Mouse (Mus musculus): ENCODE results near the gene Dbnl.

DNA sequence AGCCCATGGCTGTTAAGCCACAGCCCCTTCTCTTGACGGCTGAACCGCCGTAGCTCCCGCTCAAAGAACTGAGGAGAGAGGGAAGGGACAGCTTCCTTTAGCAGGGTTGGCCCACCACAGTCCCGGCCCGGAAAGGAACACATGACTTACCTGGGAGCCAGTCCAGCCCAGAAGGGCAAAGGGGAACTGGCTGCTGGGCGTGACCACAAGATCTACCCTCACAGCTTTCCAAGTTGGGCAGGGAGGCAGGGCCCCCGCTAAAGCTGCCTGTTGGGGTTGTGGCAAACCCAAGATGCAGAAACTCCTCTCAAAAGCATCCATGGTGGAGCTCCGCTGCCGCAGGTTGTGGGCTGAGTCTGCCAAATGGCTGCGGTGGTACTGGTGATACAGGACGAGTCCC is 41.0 kb downstream of the Dbnl start:
- no peak for TF ChIP-seq POLR2A (IDR thresholded peaks at IDR 0.05; ENCODE audit: insufficient read length, low read depth)
- no peak for TF ChIP-seq MYOG (IDR thresholded peaks at IDR 0.05; ENCODE audit: control insufficient read depth in 1 of 3, insufficient read depth in 1 of 3, insufficient read length in 2 of 3, low read depth in 2 of 3)
- TF ChIP-seq USF1 (IDR thresholded peaks at IDR 0.05; ENCODE audit: low read depth), result no peak
- no peak for TF ChIP-seq MYOD1 (IDR thresholded peaks at IDR 0.05; ENCODE audit: control insufficient read depth in 1 of 3, insufficient read length in 2 of 3, low read depth in 2 of 3)
- TF ChIP-seq POLR2AphosphoS2 (IDR thresholded peaks at IDR 0.05; ENCODE audit: insufficient read length, low read depth), result no peak
- no peak for TF ChIP-seq REST (IDR thresholded peaks at IDR 0.05; ENCODE audit: insufficient read depth, insufficient read length)

Measured in myocyte (in vitro differentiated cells).